Mouse (Mus musculus): ENCODE data around the gene Gm4631.
"Not testable (repeated sequence)": the region's sequence is repeated elsewhere in the genome, so short reads cannot be mapped to it uniquely, and the experiment has no call there.

DNA sequence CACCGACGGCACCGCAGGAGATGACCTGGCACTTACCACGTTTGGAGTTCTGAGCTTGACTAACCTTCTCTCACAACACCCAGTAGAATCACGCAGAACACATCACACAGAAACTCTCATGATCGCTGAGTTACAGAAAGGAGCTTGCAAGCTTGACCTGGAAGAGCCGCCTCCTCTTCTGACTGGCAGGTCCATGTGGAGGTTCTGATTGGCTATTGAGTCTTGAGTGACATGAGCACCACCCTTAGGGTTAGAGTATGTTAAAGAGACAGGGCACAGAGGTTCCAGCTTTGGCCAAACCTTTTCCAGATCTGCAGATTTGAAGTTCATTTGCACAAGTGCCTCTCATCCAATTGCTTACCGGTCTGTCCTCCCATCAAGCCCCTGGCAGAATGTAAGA lies at the start of gene Gm4631:
- TF ChIP-seq POLR2A (IDR thresholded peaks at IDR 0.05; ENCODE audit: control insufficient read depth, extremely low read depth, insufficient read depth, low read length, poor library complexity); CTCF (IDR thresholded peaks at IDR 0.05; ENCODE audit: borderline replicate concordance, control insufficient read depth, extremely low read depth, insufficient read depth, low read length, poor library complexity): not testable (repeated sequence)
